Mouse (Mus musculus) thymus, adult 2 months (tissue): Measurements from ENCODE around the gene Hkdc1. TPM values are rescaled to one million over a fixed set of nuclear protein-coding genes. Genes with fewer than 3 reads are reported as not detected.

ENCODE experiments used
- DNase-seq: peaks from one replicate; pipeline ENCODE4 v3.0.0; 2021
- H3K27ac ChIP-seq: fragments of 200-500 bp; 2 replicates; pipeline ENCODE4 v1.5.1; 2012; ENCODE audit warnings: low read length, control low read depth; ENCODE audit not compliant: control insufficient read depth, insufficient read depth
- H3K27me3 ChIP-seq: fragments of 200-500 bp; 2 replicates; pipeline ENCODE4 v1.6.1; 2012; ENCODE audit warnings: mild to moderate bottlenecking, low read length, moderate library complexity, mixed read lengths; ENCODE audit not compliant: control insufficient read depth, insufficient read depth
- H3K36me3 ChIP-seq: fragments of 200-500 bp; 2 replicates; pipeline ENCODE4 v1.6.1; 2012; ENCODE audit warnings: mild to moderate bottlenecking, low read length, moderate library complexity; ENCODE audit not compliant: control insufficient read depth, insufficient read depth
- H3K4me1 ChIP-seq: fragments of 200-500 bp; replicated peaks from 2 replicates; pipeline ENCODE4 v1.6.1; 2012; ENCODE audit warnings: low read length; ENCODE audit not compliant: control insufficient read depth, insufficient read depth
- H3K4me3 ChIP-seq: fragments of 200-500 bp; 2 replicates; pipeline ENCODE4 v1.5.1; 2012; ENCODE audit warnings: mild to moderate bottlenecking, low read length, control low read depth, moderate library complexity; ENCODE audit not compliant: control insufficient read depth, insufficient read depth
- CTCF ChIP-seq: fragments of 200-500 bp; IDR thresholded peaks from 2 replicates; pipeline ENCODE4 v1.5.1; 2012; ENCODE audit warnings: mild to moderate bottlenecking, control low read depth, low read length, moderate library complexity, borderline replicate concordance; ENCODE audit not compliant: control insufficient read depth, poor library complexity, insufficient read depth; ENCODE audit errors: extremely low read depth
- POLR2A ChIP-seq: fragments of 200-500 bp; IDR thresholded peaks from 2 replicates; pipeline ENCODE4 v1.6.1; 2012; ENCODE audit warnings: mild to moderate bottlenecking, low read length, control low read depth, moderate library complexity; ENCODE audit not compliant: control insufficient read depth, poor library complexity, insufficient read depth; ENCODE audit errors: extremely low read depth
- WGBS: fragments of 180-500 bp; shearing (Covaris S2); methylation state at CpG from one replicate; pipeline ENCODE4 v1.1.7; 2018; 5-methylcytosine and 5-hydroxymethylcytosine counted together
- polyA plus RNA-seq: library from polyadenylated mRNA; depleted of rRNA; stranded (reverse); fragments of >200 nt; gene quantifications from 2 replicates; pipeline ENCODE4 v1.2.3, GENCODE M21; 2012

The Hkdc1 gene
- polyA plus RNA-seq, 1 experiment: 0.15 TPM

GRCm38 (mm10) chr10:62342512-62342911, 79.8 kb downstream of the Hkdc1 start:
- peaks cover 16% of the 10 kb centered on the region for H3K4me1 ChIP-seq
- no peak for TF ChIP-seq POLR2A
- no peak for TF ChIP-seq CTCF
- 97% methylated on average over 6 of the region's 6 CpGs for WGBS
- H3K27ac ChIP-seq: no peak overlapping the region
- DNase-seq: no peak
- H3K27me3 ChIP-seq: no peaks in the 10 kb centered on the region
- H3K4me3 ChIP-seq: no peak overlapping the region
- no peaks in the 10 kb centered on the region for H3K36me3 ChIP-seq

DNA sequence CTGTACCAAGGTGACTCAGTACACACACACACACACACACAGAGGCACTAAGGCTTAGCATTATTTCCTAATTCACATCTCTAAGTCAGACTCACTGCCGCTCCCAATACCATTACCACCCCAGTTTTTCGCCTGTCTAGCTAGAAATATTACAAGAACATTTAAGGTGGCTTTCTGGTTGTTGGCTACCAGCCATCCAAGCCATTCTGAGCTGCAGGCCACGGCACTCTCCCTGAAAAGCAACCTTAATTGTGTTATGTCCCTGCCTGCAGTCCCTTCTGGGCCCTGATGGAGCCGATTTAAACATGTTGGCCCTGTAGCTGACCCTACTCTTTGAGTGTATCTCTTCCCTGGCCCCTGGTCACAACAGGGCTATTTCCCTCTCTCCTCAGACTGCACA, 80.3 kb downstream of the Hkdc1 start:
- DNase-seq: no peak
- TF ChIP-seq CTCF (no peak), POLR2A (no peak)
- Histone ChIP-seq H3K36me3 (no peaks in the 10 kb centered on the region), H3K27me3 (no peaks in the 10 kb centered on the region), H3K4me3 (no peak overlapping the region), H3K27ac (no peak overlapping the region), H3K4me1 (peaks cover 16% of the 10 kb centered on the region)
- WGBS: 94% methylated on average over 4 of the region's 4 CpGs

DNA sequence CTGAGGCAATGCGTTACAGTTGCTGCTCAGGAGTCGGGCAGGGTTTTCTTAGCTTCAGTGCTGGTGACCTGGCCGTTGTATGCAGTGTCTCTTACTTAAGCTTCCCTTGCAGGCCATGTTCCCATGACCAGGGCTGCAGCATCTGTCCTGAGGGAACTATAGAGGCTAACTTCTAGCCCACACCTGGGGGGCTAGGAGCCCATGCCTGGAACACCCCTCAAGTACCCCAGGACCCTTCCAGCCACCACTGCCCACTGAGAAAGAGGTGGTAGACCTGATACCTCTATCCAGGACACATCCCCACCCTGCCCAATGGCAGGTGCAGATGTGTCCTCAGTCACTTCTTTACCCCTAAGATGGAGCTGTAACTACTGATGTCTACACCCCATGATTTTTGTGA, 81.3 kb downstream of the Hkdc1 start:
- WGBS: 4% methylated on average over 3 of the region's 3 CpGs
- peaks cover 16% of the 10 kb centered on the region for H3K4me1 ChIP-seq

DNA sequence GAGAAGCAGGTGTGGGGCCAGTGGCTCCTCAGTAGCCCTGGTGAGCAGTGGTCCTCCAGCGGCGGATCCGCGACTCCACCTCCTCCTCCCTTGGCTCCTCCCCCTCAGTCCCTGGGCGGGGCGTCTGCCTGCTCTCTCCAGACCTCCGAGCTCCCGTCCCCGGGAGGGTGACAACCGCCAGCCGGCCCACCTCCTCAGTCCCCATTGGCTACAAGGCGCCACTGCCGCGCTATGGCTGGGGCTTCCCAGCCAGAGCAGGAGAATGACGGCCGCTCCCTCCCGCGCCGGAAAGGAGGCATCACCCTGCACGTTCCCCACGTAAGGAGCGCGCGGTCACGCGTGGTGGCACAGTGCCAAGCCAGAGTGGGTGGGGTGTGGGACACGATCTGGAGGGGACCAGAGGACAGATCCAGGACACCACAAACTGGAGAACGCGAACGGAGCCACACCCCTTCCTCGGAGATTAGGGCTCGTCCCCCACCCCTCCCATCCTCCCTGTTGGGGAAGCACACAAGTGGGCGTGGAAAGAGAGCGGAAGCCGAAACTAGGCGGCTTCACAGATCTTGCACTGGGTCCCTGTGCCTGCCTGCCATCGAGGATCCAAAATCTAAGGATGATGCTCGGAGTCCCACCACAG, 82.1 kb downstream of the Hkdc1 start:
- DNase-seq: peak; percentile 98
- under 1% methylated on average over 38 of the region's 38 CpGs for WGBS
- H3K36me3 ChIP-seq: no peaks in the 10 kb centered on the region

More for the DNA sequence above, 81.3 kb downstream of the Hkdc1 start:
- H3K27me3 ChIP-seq: no peaks in the 10 kb centered on the region
- peak overlapping the region; percentile 71 for H3K27ac ChIP-seq
- DNase-seq: peak; percentile 18
- no peaks in the 10 kb centered on the region for H3K36me3 ChIP-seq
- no peak for TF ChIP-seq POLR2A
- no peak for TF ChIP-seq CTCF
- H3K4me3 ChIP-seq: peak overlapping the region; percentile 91

DNA sequence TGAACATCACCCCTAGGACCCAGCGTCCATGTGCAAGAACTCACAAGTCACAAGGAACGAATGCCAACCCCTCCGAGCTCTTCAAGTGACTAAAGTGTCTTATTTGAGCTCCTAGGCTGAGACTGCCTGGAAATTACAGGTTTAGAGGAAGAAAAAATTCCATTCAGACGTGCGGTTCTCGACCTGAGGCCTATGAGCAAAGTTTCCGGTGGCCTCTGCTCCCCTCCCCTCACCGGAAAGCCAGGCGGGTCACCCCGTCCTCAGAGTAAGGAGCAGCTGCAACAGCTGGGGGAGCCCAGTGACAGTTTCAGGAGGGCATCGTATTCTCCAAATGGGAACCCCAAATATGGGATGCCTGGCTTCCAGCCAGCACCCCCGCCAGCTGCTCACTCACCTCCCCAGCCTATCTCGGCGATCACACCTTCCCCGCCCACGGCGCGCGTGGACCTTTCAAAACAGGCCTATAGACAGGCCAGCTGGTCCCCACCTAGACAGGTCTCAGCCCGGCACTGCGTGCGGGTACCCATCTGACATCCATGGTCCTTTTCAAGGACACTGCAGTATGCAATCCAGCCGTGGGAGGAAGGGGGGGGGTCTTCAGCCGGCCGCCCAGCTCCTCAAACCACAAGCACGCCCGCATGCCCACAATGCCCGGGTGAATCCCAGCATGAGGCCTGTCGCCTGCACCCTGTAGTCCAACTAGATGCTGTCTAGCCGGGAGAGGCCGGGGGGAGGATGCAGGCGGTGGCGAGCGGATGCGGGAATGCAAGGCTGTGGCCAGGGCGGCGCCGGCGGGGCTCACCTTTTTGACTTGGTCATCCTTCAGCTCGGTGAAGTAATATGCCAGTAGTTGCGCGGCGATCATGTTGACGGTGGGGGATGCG, 82.8 kb downstream of the Hkdc1 start:
- H3K27ac ChIP-seq: peak overlapping the region; percentile 84
- no peaks in the 10 kb centered on the region for H3K27me3 ChIP-seq
- TF ChIP-seq CTCF (no peak), POLR2A (0 out of 2 replicates have a peak, but pooled peaks have one; percentile 18)
- peak; percentile 79 for DNase-seq
- no peaks in the 10 kb centered on the region for H3K36me3 ChIP-seq
- 1% methylated on average over 45 of the region's 45 CpGs for WGBS
- H3K4me1 ChIP-seq: peaks cover 16% of the 10 kb centered on the region
- peak overlapping the region; percentile 91 for H3K4me3 ChIP-seq

More for the DNA sequence above, 82.1 kb downstream of the Hkdc1 start:
- Histone ChIP-seq H3K27me3 (no peaks in the 10 kb centered on the region), H3K27ac (peak overlapping the region; percentile 84), H3K4me1 (peaks cover 16% of the 10 kb centered on the region), H3K4me3 (peak overlapping the region; percentile 91)
- TF ChIP-seq POLR2A (peak; percentile 60; the same call in 1 of the 2 replicates), CTCF (peak; percentile 42; the same call in 1 of the 2 replicates)

- Histone ChIP-seq H3K27me3 (no peaks in the 10 kb centered on the region), H3K4me1 (peaks cover 16% of the 10 kb centered on the region), H3K36me3 (no peaks in the 10 kb centered on the region), H3K27ac (peak overlapping the region; percentile 32; the same call in 1 of the 2 replicates), H3K4me3 (peak overlapping the region; percentile 20)
- no peak for TF ChIP-seq CTCF
- no peak for TF ChIP-seq POLR2A
- whole genome bisulfite sequencing: 41% methylated on average over 5 of the region's 5 CpGs
- peak; percentile 25 for DNase-seq
Observed at GRCm38 (mm10) chr10:62338626-62339025, 83.7 kb downstream of the Hkdc1 start.
